Comparison of ENCODE assay signal across 8 mouse cellular contexts in the genomic region with DNA sequence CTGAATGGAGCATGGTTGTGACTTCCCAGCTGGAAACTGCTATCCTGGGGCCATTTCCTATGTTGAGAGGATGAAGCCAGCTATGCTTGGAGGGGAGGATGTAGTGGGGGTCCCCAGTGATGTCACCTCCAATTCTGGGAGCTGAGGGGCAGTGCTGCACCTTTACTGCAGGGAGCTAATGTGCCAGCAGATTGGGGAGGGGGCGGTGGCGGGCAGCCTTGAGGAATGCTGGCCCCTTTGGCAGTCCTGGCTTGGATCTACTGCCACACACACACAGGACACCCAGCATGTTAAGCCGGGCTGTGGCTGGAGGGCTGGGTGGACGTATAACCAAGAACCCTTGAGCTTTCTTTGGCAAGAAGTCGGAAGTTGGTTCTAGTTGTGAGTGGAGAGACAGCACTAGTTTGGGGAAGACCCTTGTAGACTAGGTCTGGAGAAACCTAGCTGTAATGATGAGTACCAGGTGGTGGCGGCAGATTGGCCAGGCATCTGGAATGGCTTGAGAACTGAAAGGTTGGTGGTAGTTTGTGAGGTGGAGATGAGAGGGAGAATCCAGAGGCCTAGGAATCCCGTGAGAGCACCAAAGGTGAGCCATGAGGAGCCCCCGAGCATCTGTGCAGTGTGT. TPM values are rescaled to one million over a fixed set of nuclear protein-coding genes. Genes with fewer than 3 reads are reported as not detected.
DNase-seq lines count a peak whose midpoint lies in the region; ATAC-seq lines count a peak whose summit lies in the region.

No protein-coding gene starts in this region.

- H3K9ac ChIP-seq in heart, embryonic 11.5 days (ENCODE audit: low read depth, low read length) = peak overlapping the region; percentile 80; the same call in 1 of the 2 replicates
- H3K9ac ChIP-seq in hindbrain, embryonic 13.5 days = peak overlapping the region; percentile 82; the same call in 1 of the 2 replicates
- peak overlapping the region; percentile 59 for H3K9ac ChIP-seq in midbrain, embryonic 12.5 days (replicated peaks)

- no peak for DNase-seq in heart, adult 8-10 months (ENCODE audit: low spot score)
- no peak for DNase-seq in embryonic facial prominence, embryonic 10.5 days (ENCODE audit: low spot score)
- DNase-seq in thymus, postnatal 0 days (ENCODE audit: low spot score) = no peak
- no peak for DNase-seq in frontal cortex, postnatal 36 days (ENCODE audit: low spot score in 2 of 2)
- DNase-seq in cerebellum, adult 9-10 months = no peak

- H3K36me3 ChIP-seq in heart, embryonic 11.5 days (ENCODE audit: control insufficient read depth, insufficient read depth, low read length) = peaks cover 11% of the 10 kb centered on the region
- peaks cover 54% of the 10 kb centered on the region for H3K36me3 ChIP-seq in embryonic facial prominence, embryonic 10.5 days (replicated peaks)
- H3K36me3 ChIP-seq in hindbrain, embryonic 13.5 days = peaks cover 41% of the 10 kb centered on the region
- H3K36me3 ChIP-seq in midbrain, embryonic 12.5 days = peaks cover 34% of the 10 kb centered on the region

- H3K9me3 ChIP-seq in heart, embryonic 11.5 days (replicated peaks; ENCODE audit: control insufficient read depth, low read length) = no peaks in the 10 kb centered on the region
- H3K9me3 ChIP-seq in embryonic facial prominence, embryonic 10.5 days = no peaks in the 10 kb centered on the region
- no peaks in the 10 kb centered on the region for H3K9me3 ChIP-seq in hindbrain, embryonic 13.5 days
- no peaks in the 10 kb centered on the region for H3K9me3 ChIP-seq in midbrain, embryonic 12.5 days

- H3K4me3 ChIP-seq in heart, embryonic 11.5 days (ENCODE audit: low read depth, low read length) = no peak overlapping the region; the same call in 1 of the 2 replicates
- H3K4me3 ChIP-seq in embryonic facial prominence, embryonic 10.5 days = peak overlapping the region; percentile 76
- no peak overlapping the region for H3K4me3 ChIP-seq in hindbrain, embryonic 13.5 days
- peak overlapping the region; percentile 62; the same call in 1 of the 2 replicates for H3K4me3 ChIP-seq in midbrain, embryonic 12.5 days

- H3K4me1 ChIP-seq in heart, embryonic 11.5 days (ENCODE audit: control insufficient read depth, insufficient read depth, low read length) = peaks cover 20% of the 10 kb centered on the region
- peaks cover 65% of the 10 kb centered on the region for H3K4me1 ChIP-seq in embryonic facial prominence, embryonic 10.5 days
- peaks cover 36% of the 10 kb centered on the region for H3K4me1 ChIP-seq in hindbrain, embryonic 13.5 days (replicated peaks)
- H3K4me1 ChIP-seq in midbrain, embryonic 12.5 days = peaks cover 49% of the 10 kb centered on the region

- H3K27me3 ChIP-seq in heart, embryonic 11.5 days (ENCODE audit: control insufficient read depth, insufficient read depth, low read length) = no peaks in the 10 kb centered on the region
- H3K27me3 ChIP-seq in embryonic facial prominence, embryonic 10.5 days (replicated peaks; ENCODE audit: low read depth, poor library complexity, severe bottlenecking) = no peaks in the 10 kb centered on the region
- H3K27me3 ChIP-seq in hindbrain, embryonic 13.5 days = no peaks in the 10 kb centered on the region
- no peaks in the 10 kb centered on the region for H3K27me3 ChIP-seq in midbrain, embryonic 12.5 days

- peak overlapping the region; percentile 100 for H3K4me2 ChIP-seq in heart, embryonic 11.5 days
- peak overlapping the region; percentile 99 for H3K4me2 ChIP-seq in hindbrain, embryonic 13.5 days
- peak overlapping the region; percentile 84 for H3K4me2 ChIP-seq in midbrain, embryonic 12.5 days (replicated peaks)

- H3K27ac ChIP-seq in heart, embryonic 11.5 days (ENCODE audit: low read depth, low read length) = no peak overlapping the region
- no peak overlapping the region for H3K27ac ChIP-seq in embryonic facial prominence, embryonic 10.5 days (replicated peaks)
- no peak overlapping the region for H3K27ac ChIP-seq in hindbrain, embryonic 13.5 days
- 0 out of 2 replicates have a peak overlapping the region, but pooled peaks have one; percentile 65 for H3K27ac ChIP-seq in midbrain, embryonic 12.5 days (replicated peaks)

- WGBS in heart, embryonic 11.5 days (ENCODE audit: insufficient replicate concordance) = 57% methylated on average over 8 of the region's 8 CpGs
- WGBS in embryonic facial prominence, embryonic 10.5 days = 65% methylated on average over 8 of the region's 8 CpGs
- WGBS in hindbrain, embryonic 13.5 days = 63% methylated on average over 8 of the region's 8 CpGs
- WGBS in midbrain, embryonic 12.5 days = 71% methylated on average over 8 of the region's 8 CpGs

- no peak for ATAC-seq in heart, embryonic 11.5 days (replicated peaks; ENCODE audit: insufficient number of reproducible peaks, low FRiP score, low TSS enrichment)
- no peak for ATAC-seq in hindbrain, embryonic 13.5 days (ENCODE audit: low FRiP score)
- no peak for ATAC-seq in midbrain, embryonic 12.5 days (ENCODE audit: low FRiP score, low read depth)

RNA-seq across cellular contexts. Expression of gene Cenpx, which starts 1.4 kb away (rescaled TPM):
- polyA plus RNA-seq in heart, embryonic 11.5 days (2014; fragmentation: Nextera tagmentation; extraction: Ambion mirVana) = 114 and 129 TPM in 2 replicates
- total RNA-seq in heart, adult 8-10 months (2022) = 10 to 100 TPM; 33.2 to 42.8 (median 39.6) TPM
- polyA plus RNA-seq in embryonic facial prominence, embryonic 10.5 days (2016; fragmentation: Nextera tagmentation; extraction: Ambion mirVana) = 119 and 124 TPM in 2 replicates
- 103 and 113 TPM in 2 replicates for polyA plus RNA-seq in hindbrain, embryonic 13.5 days (2015; fragmentation: Nextera tagmentation; extraction: Ambion mirVana)
- 120 and 121 TPM in 2 replicates for polyA plus RNA-seq in midbrain, embryonic 12.5 days (2016; fragmentation: Nextera tagmentation; extraction: Ambion mirVana)
- polyA plus RNA-seq in thymus, postnatal 0 days (2015; fragmentation: Nextera tagmentation; extraction: Ambion mirVana) = 191 and 212 TPM in 2 replicates

RNA-seq across cellular contexts. Expression of gene Lrrc45, which starts 1.6 kb away (rescaled TPM):
- polyA plus RNA-seq in heart, embryonic 11.5 days (2014; fragmentation: Nextera tagmentation; extraction: Ambion mirVana) = 21.8 and 23.2 TPM in 2 replicates
- 1 to 10 TPM; 2.9 to 6.0 (median 4.6) TPM for total RNA-seq in heart, adult 8-10 months (2022)
- 56.8 and 58.9 TPM in 2 replicates for polyA plus RNA-seq in embryonic facial prominence, embryonic 10.5 days (2016; fragmentation: Nextera tagmentation; extraction: Ambion mirVana)
- 67.9 and 73.1 TPM in 2 replicates for polyA plus RNA-seq in hindbrain, embryonic 13.5 days (2015; fragmentation: Nextera tagmentation; extraction: Ambion mirVana)
- polyA plus RNA-seq in midbrain, embryonic 12.5 days (2016; fragmentation: Nextera tagmentation; extraction: Ambion mirVana) = 74.5 and 75.1 TPM in 2 replicates
- 32.6 and 33.5 TPM in 2 replicates for polyA plus RNA-seq in thymus, postnatal 0 days (2015; fragmentation: Nextera tagmentation; extraction: Ambion mirVana)

RNA-seq across cellular contexts. Expression of gene Rac3, which starts 9.2 kb away (rescaled TPM):
- 1.7 and 3.0 TPM in 2 replicates for polyA plus RNA-seq in heart, embryonic 11.5 days (2014; fragmentation: Nextera tagmentation; extraction: Ambion mirVana)
- total RNA-seq in heart, adult 8-10 months (2022) = 1 to 10 TPM in 2 of 4 experiments, under 1 TPM in 2; 0.69 to 2.0 (median 1.4) TPM
- polyA plus RNA-seq in embryonic facial prominence, embryonic 10.5 days (2016; fragmentation: Nextera tagmentation; extraction: Ambion mirVana) = 27.2 and 31.2 TPM in 2 replicates
- 272 and 278 TPM in 2 replicates for polyA plus RNA-seq in hindbrain, embryonic 13.5 days (2015; fragmentation: Nextera tagmentation; extraction: Ambion mirVana)
- 70.5 and 74.2 TPM in 2 replicates for polyA plus RNA-seq in midbrain, embryonic 12.5 days (2016; fragmentation: Nextera tagmentation; extraction: Ambion mirVana)
- polyA plus RNA-seq in thymus, postnatal 0 days (2015; fragmentation: Nextera tagmentation; extraction: Ambion mirVana) = 16.6 and 17.4 TPM in 2 replicates

RNA-seq across cellular contexts. Expression of gene Dcxr, which starts 15.0 kb away (rescaled TPM):
- polyA plus RNA-seq in heart, embryonic 11.5 days (2014; fragmentation: Nextera tagmentation; extraction: Ambion mirVana) = 5.1 and 6.6 TPM in 2 replicates
- total RNA-seq in heart, adult 8-10 months (2022) = 10 to 100 TPM; 12.6 to 20.8 (median 16.1) TPM
- 12.8 and 16.0 TPM in 2 replicates for polyA plus RNA-seq in embryonic facial prominence, embryonic 10.5 days (2016; fragmentation: Nextera tagmentation; extraction: Ambion mirVana)
- polyA plus RNA-seq in hindbrain, embryonic 13.5 days (2015; fragmentation: Nextera tagmentation; extraction: Ambion mirVana) = 9.7 and 12.1 TPM in 2 replicates
- polyA plus RNA-seq in midbrain, embryonic 12.5 days (2016; fragmentation: Nextera tagmentation; extraction: Ambion mirVana) = 11.8 and 14.6 TPM in 2 replicates
- polyA plus RNA-seq in thymus, postnatal 0 days (2015; fragmentation: Nextera tagmentation; extraction: Ambion mirVana) = 78.7 and 80.4 TPM in 2 replicates

RNA-seq across cellular contexts. Expression of gene Cbr2, which starts 19.8 kb away (rescaled TPM):
- polyA plus RNA-seq in heart, embryonic 11.5 days (2014; fragmentation: Nextera tagmentation; extraction: Ambion mirVana) = 0.36 and 1.0 TPM in 2 replicates
- 10 to 100 TPM in 3 of 4 experiments, 1 to 10 TPM in 1; 9.3 to 24.0 (median 12.9) TPM for total RNA-seq in heart, adult 8-10 months (2022)
- polyA plus RNA-seq in embryonic facial prominence, embryonic 10.5 days (2016; fragmentation: Nextera tagmentation; extraction: Ambion mirVana) = 2.6 and 2.9 TPM in 2 replicates
- polyA plus RNA-seq in hindbrain, embryonic 13.5 days (2015; fragmentation: Nextera tagmentation; extraction: Ambion mirVana) = 0.49 TPM in 1 of 2 replicates, not detected in the other
- polyA plus RNA-seq in midbrain, embryonic 12.5 days (2016; fragmentation: Nextera tagmentation; extraction: Ambion mirVana) = 2.0 and 2.3 TPM in 2 replicates
- 179 and 229 TPM in 2 replicates for polyA plus RNA-seq in thymus, postnatal 0 days (2015; fragmentation: Nextera tagmentation; extraction: Ambion mirVana)

Comparison
In these comparisons a context has a peak if more than half of its experiments do, and no peak if none do; other contexts are left out.
1. H3K4me3 ChIP-seq: peak in embryonic facial prominence, embryonic 10.5 days (single experiment) and midbrain, embryonic 12.5 days (single experiment); none in heart, embryonic 11.5 days (single experiment) and hindbrain, embryonic 13.5 days (single experiment).
2. Peak in every context shown above with its lines, with median percentiles within 50 percentile points of each other: H3K4me2 ChIP-seq and H3K9ac ChIP-seq.